Mouse (Mus musculus): ENCODE data around the gene Tubb1. TPM values are rescaled to one million over a fixed set of nuclear protein-coding genes. Genes with fewer than 3 reads are reported as not detected.

Tubb1 gene
- total RNA-seq, 2 experiments from 2014 or later, result not detected

- Histone ChIP-seq H3K27ac (no peak overlapping the region), H3K4me3 (no peak overlapping the region)
- intact Hi-C loops (cut with DNase I), result no loop called here
- no peak for TF ChIP-seq CTCF (IDR thresholded peaks at IDR 0.05)
- DNase-seq, result peak; percentile 32
Observed at GRCm38 (mm10) chr2:174436076-174436701, 14.3 kb upstream of the Tubb1 start.

DNA sequence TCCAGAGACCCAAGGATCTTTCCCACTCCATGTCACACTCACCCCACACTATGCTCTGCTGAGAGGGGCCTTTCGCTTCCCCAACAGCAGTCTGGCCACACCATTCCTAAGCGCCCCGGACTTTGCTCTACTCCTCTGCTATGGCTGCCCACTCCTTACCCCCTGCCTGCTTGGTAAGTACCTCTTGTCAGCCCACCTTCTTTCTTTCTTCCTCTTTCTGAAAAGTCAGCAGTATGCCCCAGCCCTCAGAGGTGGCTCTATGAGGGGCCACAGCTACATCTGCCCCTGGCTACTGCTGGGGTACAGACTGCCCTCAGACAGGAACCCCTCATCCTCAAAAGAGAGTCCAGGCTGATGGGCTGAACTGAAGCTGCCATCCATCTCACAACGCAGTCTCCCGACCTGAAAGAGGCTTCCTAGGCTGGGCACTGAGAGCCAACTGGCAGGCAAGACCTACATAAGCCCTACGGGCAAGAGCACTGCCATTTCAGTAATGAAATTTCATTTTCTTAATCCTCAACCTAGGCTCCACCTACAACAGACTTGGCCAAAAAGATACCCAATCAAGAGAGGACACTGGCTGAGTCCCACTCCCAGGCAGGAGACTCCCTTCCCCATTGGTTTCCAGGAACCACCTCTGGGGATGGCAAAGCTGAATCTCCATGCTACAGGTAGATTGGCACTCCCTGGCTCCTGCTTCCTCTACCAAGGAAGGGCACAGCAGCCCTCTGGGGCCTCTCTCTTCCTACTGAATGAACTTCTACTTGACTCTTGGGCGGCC lies 13.4 kb upstream of the Tubb1 start:
- peak; percentile 14 for DNase-seq
- Histone ChIP-seq H3K27ac (peak overlapping the region; percentile 35), H3K4me3 (peak overlapping the region; percentile 18)
- intact Hi-C loops (cut with DNase I), result no loop called here
- TF ChIP-seq CTCF (IDR thresholded peaks at IDR 0.05), result no peak

- Histone ChIP-seq H3K27ac (peak overlapping the region; percentile 86; the same call in 1 of the 2 replicates), H3K4me3 (peak overlapping the region; percentile 86)
- no peak for TF ChIP-seq CTCF (IDR thresholded peaks at IDR 0.05)
- intact Hi-C loops (cut with DNase I), result no loop called here
- DNase-seq, result peak; percentile 32
Observed at GRCm38 (mm10) chr2:174437697-174437982, 12.9 kb upstream of the Tubb1 start.

DNA sequence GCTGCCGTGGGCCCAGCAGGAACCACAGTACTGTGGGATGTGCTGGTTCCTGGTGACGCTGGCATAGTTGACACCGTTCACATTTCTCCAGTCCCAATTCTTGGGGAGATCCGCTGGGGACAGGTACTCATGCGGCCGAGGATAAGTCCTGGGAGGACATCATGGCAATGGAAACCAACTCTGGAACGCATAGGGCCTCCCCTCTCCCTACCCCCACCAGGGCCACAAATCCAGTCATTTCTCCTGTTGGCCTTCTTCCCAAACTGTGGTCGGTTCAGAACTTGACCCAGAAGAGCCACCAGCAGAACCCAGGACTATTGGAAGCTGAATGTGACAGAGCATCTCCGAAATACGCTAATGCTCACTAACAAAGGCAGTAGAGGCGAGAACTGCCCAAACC lies 12.3 kb upstream of the Tubb1 start:
- Histone ChIP-seq H3K4me3 (peak overlapping the region; percentile 86), H3K27ac (peak overlapping the region; percentile 86)
- no peak for TF ChIP-seq CTCF (IDR thresholded peaks at IDR 0.05)
- intact Hi-C loops (cut with DNase I), result no loop called here
- DNase-seq, result no peak

DNA sequence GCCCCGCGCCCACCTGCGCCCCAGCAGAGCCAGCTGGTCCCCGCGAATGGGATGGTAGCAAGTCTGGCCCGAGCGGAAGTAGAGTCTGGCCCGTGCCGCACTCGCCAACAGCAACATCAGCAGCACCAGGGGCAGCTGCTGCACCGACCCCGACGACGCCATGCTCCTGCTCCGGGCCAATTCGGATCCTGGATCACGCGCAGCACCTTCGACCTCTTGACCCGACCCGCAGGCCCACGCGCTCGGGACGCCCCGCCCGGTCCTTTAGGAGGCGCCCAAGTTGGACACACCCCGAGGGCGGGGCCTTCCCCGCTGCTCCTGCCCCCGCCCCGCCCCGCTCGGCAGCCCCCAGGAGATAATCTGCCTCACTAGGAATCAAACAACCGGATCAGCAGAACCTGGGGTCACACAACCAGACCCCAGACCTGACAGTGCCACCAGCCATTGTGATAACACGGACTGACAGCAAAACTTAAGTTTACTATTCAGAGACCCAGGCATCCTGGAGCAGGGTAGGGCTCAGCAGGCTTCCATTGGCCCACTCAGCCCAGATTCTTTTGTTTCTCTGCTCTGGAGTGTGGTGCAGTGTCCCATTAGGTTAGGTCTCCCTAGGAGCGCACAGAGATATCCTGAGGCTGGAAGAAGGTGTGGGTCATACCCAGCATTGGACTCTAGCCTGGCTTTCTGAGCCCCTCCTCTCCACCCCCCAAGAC lies 11.6 kb upstream of the Tubb1 start, which contains the start of gene Ctsz:
TSS of gene Ctsz (minus strand) at position 303 of the 713 bp plus-strand sequence.
- TF ChIP-seq CTCF (IDR thresholded peaks at IDR 0.05), result no peak
- peak; percentile 89 for DNase-seq
- intact Hi-C loops (cut with DNase I), result no loop called here
- Histone ChIP-seq H3K4me3 (peak within 1 kb of the TSS; percentile 86), H3K27ac (peak within 1 kb of the TSS; percentile 86)

GRCm38 (mm10) chr2:174439450-174439838 lies 11.1 kb upstream of the Tubb1 start:
- intact Hi-C loops (cut with DNase I), result no loop called here
- Histone ChIP-seq H3K4me3 (peak overlapping the region; percentile 86), H3K27ac (peak overlapping the region; percentile 86)
- no peak for TF ChIP-seq CTCF (IDR thresholded peaks at IDR 0.05)
- DNase-seq, result peak; percentile 14

DNA sequence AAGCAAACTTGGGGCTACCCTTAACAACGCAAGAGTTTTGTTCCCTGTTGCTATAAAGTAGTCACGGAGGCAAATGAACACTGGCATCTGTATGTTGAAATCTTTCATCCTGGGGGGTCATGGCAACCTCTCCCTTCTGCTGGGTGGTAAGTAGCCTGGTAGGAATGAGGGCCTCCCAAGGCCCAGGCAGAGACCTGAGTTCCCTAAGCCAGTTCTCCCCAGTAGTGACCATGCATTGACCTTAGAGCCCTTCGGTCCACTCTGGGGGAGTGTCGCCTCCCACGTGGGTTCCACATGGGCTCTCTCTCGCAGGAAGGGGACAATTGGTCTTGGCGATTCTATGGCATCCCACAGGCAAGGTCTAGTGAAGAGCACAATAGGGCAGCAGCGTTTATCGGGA lies 10.5 kb upstream of the Tubb1 start:
- H3K27ac ChIP-seq, result no peak overlapping the region
- H3K4me3 ChIP-seq, result no peak overlapping the region
- intact Hi-C loops (cut with DNase I), result no loop called here
- DNase-seq, result no peak
- no peak for TF ChIP-seq CTCF (IDR thresholded peaks at IDR 0.05)

GRCm38 (mm10) chr2:174441898-174442297 lies 8.6 kb upstream of the Tubb1 start:
- Histone ChIP-seq H3K4me3 (no peak overlapping the region), H3K27ac (peak overlapping the region; percentile 75)
- no peak for DNase-seq
- no peak for TF ChIP-seq CTCF (IDR thresholded peaks at IDR 0.05)
- intact Hi-C loops (cut with DNase I), result no loop called here

GRCm38 (mm10) chr2:174442460-174442859 lies 8.0 kb upstream of the Tubb1 start:
- Histone ChIP-seq H3K4me3 (no peak overlapping the region), H3K27ac (peak overlapping the region; percentile 75)
- DNase-seq, result peak; percentile 47
- TF ChIP-seq CTCF (IDR thresholded peaks at IDR 0.05), result no peak
- intact Hi-C loops (cut with DNase I), result no loop called here

- no peak overlapping the region for H3K4me3 ChIP-seq
- no peak for TF ChIP-seq CTCF (IDR thresholded peaks at IDR 0.05)
- intact Hi-C loops (cut with DNase I), result no loop called here
- H3K27ac ChIP-seq, result peak overlapping the region; percentile 75
- DNase-seq, result peak; percentile 17
Observed at GRCm38 (mm10) chr2:174443046-174443445, 7.4 kb upstream of the Tubb1 start.

- intact Hi-C loops (cut with DNase I), result no loop called here
- DNase-seq, result no peak
- no peak for TF ChIP-seq CTCF (IDR thresholded peaks at IDR 0.05)
Observed at GRCm38 (mm10) chr2:174444359-174444758, 6.1 kb upstream of the Tubb1 start.

GRCm38 (mm10) chr2:174445018-174445417 lies 5.5 kb upstream of the Tubb1 start:
- DNase-seq, result no peak
- intact Hi-C loops (cut with DNase I), result no loop called here
- no peak overlapping the region for H3K4me3 ChIP-seq
- no peak overlapping the region for H3K27ac ChIP-seq
- TF ChIP-seq CTCF (IDR thresholded peaks at IDR 0.05), result no peak

More at GRCm38 (mm10) chr2:174444359-174444758, 6.1 kb upstream of the Tubb1 start:
- Histone ChIP-seq H3K27ac (no peak overlapping the region), H3K4me3 (no peak overlapping the region)

DNA sequence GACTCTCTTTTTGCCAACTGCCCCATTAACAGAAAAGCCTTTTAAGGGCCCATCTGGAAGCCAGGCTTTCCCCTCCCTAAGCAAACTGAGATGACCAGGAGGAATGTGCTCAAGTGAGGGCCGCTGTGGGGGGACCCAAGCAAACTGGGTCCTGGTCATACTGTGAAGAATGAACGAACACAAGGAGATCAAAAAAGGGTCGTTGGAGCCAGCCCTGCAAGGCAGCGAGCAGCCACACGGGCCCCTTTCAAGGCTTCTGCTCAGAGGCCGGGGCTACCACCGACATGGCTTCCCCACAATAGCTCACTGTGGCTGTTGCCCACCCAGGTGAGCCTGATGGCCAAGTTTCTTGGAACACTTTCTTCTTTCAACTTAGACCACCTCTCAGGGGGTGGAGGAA lies 4.0 kb upstream of the Tubb1 start:
- H3K27ac ChIP-seq, result no peak overlapping the region
- no peak for TF ChIP-seq CTCF (IDR thresholded peaks at IDR 0.05)
- DNase-seq, result no peak
- H3K4me3 ChIP-seq, result no peak overlapping the region
- intact Hi-C loops (cut with DNase I), result no loop called here

Data from gastrocnemius, adult 2 months (tissue).